Mouse (Mus musculus) c-Kit-positive CD71-negative TER-119-negative erythroid progenitor cells, embryonic 14.5 days (primary cell): ENCODE data around the gene 1520401A03Rik.
"Not testable (repeated sequence)": the region's sequence is repeated elsewhere in the genome, so short reads cannot be mapped to it uniquely, and the experiment has no call there.

Source experiments
- DNase-seq: peaks from one replicate; pipeline ENCODE4 v3.0.0-alpha.2; 2013; ENCODE audit warnings: low read depth

1520401A03Rik gene

DNA sequence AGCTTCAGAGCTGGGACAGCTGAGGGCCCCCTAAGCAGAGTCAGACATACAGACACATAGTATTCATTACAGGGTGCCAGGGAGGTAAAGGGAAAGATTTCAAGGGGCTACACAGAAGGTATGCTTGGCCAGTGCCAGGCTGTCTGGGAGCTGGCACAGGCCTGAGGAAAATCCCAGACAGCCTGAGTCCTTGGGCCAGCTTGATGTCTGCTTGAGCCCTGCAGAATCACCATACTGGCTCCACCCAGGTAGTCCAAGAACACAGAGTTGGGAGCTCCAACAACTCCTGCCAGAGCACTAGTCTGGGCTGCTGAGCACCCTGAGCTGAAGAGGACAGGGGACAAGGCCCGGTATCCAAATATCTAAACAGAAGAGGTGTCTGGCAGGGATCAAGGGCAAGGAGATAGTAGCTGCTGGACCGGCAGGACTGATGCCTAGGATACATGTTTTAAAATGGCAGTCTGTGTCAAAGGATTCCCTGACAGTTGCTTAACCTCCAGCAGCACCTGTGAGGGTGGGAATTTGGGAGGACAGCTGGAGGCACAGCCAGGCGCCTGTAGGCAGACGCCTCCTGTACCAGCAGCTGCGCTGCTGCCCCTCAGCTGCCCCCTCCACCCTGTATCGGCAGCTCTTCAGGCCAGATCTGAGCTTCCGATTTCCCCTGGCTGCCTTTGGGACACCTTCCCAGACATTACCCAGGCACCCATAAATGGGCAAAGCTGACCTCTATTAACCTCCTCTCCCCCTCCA lies at the start of gene 1520401A03Rik:
Gene 1520401A03Rik (minus strand): TSS at position 408 of the 750 bp plus-strand sequence.
- no peak for DNase-seq

DNA sequence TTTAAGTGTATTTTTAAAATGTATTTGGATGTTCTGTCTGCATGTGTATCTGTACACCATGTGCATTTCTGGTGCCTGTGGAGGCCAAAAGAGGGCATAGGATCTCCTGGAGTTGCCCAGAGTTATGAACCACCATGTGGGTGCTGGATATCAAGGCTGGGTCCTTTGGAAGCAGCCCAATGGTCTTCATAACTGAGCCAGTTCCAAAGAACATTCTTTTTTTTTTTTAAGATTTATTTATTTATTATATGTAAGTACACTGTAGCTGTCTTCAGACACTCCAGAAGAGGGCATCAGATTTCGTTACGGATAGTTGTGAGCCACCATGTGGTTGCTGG lies 49.6 kb upstream of the 1520401A03Rik start:
- not testable (repeated sequence) for DNase-seq

DNA sequence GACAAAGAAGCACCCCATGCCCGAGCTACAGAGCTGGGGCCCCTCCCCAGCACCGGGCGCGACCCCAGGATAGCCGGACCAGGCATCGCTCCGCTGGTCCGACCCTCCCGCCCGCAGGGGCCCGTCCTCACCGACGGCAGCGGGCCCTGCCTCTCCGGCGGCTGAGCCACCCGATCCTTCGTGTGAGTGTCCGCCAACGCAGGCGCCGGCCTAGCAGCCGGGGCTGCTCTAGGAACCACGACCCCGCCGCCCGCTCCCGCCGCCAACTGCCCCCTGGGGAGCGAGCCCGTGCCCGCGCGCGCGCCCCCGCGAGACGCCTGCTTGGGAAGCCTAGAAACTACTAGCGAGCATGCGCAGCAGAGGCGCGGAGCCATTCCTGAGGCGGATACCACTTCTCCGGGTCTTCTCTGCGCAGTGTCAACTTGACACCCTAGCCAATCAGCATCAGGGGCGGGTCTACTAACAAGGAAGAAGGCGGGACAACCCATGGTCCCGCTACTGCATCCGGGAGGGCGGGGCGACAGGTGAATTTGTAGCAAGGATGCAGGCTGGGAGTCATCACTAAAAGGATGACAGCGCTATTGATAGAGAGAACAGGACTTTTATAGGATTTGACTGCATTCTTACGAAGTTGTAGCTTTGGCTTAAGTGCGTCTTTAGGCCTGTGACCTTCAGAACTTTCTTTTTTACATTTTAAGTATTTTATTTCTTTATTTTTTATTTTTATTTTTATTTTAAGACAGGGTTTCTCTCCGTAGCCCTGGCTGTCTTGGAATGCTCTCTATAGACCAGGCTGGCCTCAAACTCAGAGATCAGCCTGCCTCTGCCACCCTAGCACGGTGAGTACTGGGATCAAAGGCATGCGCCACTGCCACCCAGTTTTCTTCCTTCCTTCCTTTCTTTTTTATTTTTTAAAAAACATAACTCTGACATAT lies 49.0 kb upstream of the 1520401A03Rik start, which contains the start of gene Flywch1:
Gene Flywch1 (minus strand): TSS at position 319 of the 935 bp plus-strand sequence.
- DNase-seq: peak; percentile 92

DNA sequence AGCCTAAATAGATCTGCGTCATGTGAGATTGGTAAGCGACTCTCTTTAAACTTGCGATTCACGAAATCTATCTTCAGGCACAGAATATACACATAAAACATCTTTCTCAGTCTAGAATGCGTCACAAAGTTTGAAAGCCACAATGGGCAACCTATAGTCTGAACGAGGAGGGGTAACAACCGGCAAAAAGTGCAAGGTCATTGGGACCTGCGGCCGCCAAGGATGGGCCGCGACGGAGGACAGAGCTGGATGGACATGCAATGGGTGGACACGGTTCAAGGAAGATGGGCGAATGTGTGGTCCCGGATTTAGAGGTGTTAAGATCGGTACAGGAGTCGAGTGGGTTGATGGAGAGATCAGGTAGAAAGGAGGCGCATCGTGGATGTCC lies 48.3 kb upstream of the 1520401A03Rik start:
- DNase-seq: no peak

DNA sequence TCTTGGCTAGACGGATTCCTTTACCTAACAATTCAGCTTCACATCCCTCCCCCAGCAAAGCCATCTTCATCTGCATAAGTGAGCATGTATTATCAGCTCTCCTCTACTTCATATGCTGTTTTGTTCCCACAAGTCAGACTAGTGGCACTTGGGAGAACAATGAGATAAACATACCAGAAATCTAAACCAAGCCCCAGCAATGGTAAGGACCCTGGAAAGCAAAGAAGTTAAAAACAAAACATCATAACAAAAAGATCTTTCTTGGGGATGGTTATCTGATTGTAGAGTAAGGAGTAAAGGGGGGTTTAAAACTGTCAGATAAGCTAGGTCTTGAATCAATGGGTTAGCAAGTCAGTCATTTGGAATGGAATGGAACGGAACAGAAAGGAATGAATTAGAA lies 47.9 kb upstream of the 1520401A03Rik start:
- DNase-seq: no peak

DNA sequence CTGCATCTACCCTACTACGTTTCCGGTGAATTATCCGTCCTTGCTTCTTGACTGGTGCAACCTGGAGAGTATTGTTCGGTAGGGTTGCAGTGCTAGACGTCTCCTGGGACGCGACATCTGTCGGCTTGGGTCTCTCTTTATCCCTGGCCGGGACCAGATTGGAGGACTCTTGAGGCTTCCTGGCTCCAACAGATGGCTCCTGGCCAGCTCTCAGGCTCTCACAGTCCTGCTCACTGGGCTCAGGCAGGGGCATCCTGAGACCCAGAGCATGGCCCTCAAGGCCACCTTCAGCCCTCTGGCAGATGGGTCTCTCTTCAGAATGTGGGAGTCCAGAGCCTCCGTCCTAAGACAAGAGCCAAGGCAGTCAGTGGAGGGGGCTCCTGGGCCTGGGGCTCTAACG lies 40.4 kb upstream of the 1520401A03Rik start:
- no peak for DNase-seq

DNA sequence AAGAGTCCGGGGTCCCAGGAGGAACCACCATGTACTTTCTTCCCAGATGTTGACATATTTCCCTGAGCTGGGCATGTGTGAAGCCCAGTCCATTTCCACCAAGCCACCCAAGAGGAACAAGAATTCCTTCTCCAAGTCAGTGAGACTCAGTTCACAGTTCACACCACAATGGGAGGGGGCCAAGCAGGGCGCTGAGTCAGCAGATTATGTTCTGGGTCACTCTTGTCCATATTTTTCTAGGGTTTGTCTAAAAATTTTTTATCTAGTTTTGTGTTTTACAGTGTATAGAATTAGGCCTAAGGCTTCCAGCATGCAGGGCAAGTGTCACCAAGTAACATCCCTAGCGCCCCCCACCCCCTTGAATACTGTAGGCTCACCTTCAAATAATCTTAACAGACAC lies 38.6 kb upstream of the 1520401A03Rik start:
- DNase-seq: no peak

DNA sequence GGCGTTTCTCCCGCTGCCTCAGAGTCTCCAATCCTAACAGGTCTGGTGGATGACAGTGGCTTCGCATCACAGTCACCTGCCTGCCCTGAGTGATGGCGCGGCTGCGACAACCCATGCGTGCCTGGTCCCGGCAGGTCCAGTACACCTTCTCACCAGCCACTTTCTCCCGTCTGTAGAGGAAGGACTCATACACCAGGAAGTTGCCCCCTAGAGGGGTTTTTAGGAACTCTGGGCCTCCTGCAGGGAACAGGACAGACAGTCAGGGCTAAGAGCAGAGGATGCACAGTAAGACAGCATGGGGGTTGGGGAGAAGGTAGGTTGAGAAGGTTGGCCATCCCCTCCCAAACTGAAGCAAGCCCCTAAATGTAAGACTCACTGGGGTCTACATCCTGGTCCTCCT lies 37.6 kb upstream of the 1520401A03Rik start:
- DNase-seq: no peak

DNA sequence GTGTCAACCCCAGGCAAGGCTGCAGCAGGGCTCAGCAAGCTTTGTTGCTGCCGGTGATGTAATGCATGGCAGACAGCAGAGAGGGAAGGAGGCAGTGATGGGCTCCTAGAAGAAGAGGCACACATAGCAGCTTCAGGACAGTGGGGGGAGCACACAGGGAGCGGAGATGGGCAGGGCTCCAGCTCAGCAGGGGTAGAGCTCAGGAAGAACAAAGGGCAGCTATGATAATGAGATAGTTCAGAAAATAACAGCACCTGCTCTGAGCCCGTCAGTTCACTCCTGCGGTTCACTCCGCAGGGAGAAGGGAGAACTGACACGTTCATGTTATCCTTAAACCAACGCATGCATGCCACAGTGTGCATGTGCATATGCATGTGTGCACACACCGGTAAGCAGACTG lies 36.2 kb upstream of the 1520401A03Rik start:
- DNase-seq: no peak

DNA sequence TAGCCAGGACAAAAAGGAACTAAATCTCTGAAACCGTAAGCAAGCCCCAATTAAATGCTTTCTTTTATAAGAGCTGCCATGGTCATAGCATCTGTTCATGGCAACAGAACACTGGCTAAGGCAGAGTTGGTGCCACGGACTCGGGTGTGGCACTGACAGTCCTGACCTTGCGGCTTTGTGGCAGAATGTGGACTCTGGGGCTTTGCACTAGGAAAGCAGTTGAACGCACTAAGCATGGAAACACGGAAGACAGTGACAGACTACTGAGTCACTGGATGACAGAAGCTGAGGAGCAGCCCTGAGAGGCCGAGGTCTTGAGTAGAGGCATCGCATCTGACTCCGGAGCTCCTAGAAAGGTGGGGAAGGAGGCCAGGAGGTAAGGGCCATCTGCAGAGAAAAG lies 35.0 kb upstream of the 1520401A03Rik start:
- DNase-seq: no peak

DNA sequence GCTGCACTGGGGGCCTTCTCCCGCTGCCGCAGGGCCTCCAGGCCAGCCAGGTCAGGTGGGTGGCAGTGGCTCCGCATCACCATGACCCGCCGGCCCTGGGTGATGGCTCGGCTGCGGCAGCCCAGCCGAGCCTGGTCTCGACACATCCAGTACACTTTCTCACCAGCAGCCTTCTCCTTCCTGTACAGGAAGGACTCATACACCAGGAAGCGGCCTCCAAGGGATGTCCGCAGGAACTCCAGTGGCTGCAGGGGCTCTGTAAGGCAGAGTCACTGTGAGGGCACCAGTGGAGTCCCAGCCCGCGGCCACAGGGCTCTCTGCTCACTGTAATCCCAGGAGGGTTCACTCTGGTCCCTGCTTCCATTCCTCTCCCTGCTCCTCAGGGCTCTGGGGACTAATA lies 33.1 kb upstream of the 1520401A03Rik start:
- DNase-seq: no peak

DNA sequence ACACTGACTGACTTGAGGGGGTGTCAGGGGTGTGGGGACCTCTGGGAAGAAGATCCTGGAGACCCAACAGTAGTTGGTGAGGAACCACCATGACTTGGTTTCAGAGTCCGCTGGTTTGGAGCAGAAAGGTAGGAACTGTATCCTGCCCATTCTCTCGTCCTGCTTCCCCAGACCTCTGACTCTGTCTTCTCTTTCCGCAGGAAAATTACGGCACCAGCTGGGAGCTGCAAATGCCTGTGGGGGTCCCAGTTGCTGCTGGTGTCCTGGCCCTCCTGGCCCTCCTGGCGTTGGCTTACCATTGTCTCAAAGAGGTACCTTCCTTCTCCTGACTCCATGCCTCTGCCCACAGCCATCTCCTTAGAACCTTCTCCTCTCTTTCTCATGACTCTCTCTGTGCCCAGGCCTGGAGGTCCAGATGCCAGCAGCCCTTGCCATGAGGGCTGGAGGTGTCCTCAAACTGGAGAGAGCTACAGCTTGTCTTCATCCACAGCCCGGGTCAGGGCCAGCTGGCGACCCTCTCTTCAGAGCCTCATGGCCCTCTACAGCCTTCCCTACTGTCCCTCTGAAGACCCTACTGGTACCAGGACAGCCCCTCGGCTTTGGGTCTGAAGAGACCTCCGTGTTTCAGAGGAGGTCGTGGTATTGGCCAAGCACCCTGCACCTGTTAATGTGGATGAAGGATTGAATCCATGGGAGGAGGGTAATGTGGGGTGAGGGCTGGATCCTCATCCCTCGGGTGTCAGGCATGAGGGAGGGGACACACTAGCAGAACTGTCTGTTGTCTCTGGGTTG lies 27.0 kb upstream of the 1520401A03Rik start:
- no peak for DNase-seq

DNA sequence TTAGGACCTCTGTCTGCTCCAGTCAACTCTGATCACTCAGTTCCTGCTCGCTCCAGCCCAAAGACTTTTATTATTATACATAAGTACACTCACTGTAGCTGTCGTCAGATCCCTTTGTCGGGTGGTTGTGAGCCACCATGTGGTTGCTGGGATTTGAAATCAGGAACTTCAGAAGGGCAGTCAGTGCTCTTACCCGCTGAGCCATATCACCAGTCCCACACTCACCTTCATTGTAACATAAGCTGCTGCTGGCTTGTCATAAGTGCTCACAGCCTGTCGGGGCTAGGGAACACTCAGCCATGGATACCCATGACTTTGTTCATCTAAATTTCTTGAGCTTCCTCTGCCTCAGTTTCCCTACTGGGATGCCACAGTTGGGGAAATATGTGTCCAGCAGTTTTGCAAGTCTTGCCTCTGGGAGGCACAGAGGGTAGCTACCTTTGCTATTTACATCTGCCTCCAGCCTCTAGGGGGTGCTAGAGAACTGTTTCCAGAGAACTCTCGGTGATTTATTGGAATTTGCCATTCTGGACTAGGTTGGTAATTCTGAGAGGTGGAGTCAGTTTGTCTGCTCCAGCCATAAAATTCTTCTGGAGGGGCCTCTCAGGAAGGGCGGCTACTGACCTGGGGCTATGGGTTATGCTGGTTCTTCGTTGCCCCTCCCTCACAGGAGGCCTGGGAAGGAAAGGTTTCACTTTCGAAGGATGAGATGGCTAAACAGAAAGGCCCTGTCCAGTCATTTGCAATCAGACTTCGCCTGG lies 26.2 kb upstream of the 1520401A03Rik start:
- DNase-seq: peak; percentile 84

DNA sequence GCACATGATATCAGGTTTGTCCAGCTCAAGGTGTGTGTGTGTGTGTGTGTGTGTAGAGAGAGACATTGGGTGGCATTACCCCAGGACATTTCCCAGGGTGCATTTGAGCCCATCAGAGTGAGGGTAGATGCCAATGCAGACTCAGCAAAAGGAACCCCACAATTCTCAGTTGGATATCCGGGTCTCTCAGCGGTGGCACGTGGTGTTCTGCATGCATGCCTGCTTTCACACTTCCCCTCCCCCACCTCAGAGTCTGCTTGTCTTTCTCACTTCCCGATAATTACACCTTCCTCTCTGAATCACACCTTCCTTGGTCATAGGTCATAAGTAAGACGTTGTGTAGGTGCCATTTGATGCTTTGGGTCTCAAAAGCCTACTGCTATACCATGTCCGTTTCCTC lies 25.4 kb upstream of the 1520401A03Rik start:
- no peak for DNase-seq

DNA sequence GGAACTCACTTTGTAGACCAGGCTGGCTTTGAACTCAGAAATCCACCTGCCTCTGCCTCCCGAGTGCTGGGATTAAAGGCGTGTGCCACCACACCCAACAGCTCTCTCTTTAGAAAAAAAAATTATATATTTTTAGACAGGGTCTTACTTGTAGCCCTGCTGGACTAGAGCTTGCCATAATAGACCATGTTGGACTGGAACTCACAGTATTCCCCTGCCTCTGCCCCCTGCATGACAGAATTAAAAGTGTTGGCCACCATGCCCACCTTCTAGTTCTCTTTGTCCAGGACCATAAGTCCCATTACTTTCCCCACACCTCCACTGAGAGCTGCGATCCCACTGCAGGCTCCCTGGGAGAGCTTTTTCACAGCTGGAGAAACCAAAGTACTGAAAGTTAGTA lies 24.9 kb upstream of the 1520401A03Rik start:
- no peak for DNase-seq

DNA sequence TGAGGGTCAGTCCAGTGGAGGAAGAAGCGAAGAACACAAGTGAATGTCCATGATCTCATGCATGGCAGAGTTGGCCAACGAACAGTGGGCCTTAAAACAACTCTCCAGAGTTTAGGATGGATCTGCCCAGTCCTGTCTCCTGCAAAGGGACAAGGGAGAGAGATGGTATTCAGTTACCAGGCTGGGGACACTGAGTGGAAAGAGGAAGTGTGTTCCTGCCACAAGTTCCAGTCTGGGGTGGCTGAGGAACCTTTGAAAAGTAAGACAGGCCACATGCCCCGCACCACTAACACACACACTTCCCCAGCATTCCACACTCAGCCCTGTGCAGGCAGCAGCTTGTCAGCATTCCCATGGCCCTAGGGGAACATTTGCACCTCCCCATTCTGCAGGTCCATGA lies 24.2 kb upstream of the 1520401A03Rik start:
- no peak for DNase-seq

DNA sequence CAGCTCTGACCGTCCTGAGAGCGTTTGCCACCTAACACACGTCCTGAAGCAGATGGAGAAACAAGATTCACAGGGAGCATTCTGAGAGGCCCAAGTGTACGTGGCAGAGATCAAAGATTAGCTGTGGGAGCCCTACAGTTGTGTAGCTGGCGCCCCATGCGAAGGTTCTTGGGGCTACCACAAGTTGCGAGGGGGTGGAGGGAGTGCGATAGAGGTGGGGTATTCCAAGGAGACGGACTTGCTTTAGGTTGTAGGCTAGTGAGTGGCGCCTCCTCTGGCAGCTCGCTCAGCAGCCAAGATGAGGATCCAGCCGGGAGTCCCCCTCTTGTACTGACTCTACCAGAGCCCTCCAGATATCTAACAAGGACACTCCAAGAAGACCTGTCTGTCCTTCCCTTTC lies 23.7 kb upstream of the 1520401A03Rik start:
- no peak for DNase-seq

DNA sequence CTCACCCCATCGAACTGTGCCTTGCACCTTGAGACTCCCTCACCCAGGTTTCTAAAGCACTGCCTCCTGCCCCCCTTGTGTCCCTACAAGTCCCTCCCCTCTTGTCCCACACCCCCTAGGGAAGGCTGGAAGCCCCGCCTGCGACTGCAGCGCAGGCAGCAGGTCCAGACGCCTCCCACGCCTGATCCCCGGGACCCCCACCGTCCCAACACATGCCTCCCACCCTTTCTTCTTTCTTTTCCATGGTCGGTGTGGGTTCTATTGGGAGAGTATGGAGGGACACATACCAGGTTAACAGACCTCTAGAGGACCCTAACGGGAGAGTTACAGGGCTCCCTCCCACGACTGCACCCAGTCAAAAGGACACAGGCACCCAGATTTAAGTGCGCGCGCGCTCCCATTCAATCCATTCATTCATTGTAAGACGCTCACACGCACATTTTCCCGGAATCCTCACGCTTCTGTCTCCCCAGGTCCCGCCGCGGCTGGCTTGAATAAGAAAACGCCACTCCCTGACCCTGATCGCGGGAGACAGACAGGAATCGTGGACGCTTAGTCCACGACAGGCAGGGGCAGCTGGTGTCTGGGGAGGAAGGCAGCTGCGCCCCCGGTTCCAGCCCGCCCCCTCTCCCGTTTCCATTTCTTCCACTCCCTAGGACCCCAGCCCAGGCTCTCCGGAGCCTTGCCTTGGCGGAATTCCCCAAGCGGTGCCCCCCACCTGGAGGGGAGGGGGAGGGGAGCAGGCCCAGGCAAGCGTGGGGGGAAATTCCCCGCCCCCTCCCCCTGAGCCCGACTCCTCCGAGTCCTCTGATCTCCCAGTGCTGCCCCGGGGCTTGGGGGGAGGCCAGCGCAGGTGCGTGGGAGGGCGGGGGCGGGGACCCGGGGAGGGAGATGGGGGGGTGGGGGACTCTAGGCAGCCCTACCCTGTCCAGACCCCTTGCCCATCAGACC lies 23.0 kb upstream of the 1520401A03Rik start, which contains the start of gene Kremen2:
Gene Kremen2 (minus strand): TSS at position 533 of the 951 bp plus-strand sequence.
- DNase-seq: no peak

DNA sequence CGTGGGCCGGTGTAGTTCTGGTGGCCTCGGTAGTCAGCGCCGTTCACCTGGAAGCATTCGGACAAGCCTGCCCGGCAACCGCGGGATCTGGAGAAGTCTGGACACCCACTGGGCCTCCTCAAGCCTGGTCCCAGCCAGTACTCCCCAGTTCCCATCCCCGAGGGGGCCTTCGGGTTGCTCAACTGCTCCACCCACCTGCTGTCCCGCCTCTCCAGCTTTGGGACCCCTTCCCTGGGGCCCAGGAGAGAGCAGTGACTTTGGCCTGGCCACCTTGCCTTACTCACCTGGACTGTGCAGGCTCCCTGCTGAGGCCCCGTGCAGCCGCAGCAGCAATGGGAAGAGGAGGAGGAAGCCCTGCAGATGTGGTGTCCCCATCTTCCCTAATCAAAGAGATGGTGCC lies 22.1 kb upstream of the 1520401A03Rik start:
- no peak for DNase-seq

DNA sequence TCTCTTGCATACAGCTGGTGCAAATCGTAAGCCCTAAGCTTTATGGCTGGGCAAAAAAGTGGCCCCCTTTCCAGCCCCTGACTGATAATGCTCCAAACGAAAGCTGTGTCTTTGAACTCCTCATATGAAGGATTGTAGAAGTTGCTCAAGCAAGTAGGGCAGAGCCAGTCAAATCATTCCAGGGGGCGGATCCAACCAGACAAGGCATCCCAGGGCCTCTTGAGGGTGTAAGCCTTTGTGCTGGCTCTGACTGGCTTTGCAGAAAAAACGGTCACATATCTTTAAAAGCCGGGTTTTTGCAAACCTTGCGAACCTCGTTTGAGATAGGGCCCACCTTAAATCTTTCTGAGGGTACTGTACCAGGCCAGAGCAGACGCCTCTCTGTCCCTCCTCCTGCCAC lies 21.5 kb upstream of the 1520401A03Rik start:
- no peak for DNase-seq
